Mouse (Mus musculus): Measurements from ENCODE around the gene Mrps35. TPM values are rescaled to one million over a fixed set of nuclear protein-coding genes. Genes with fewer than 3 reads are reported as not detected.

The Mrps35 gene
- polyA plus RNA-seq, 1 experiment from 2014 or later: 109 TPM

- CTCF ChIA-PET: no interaction called here
These were observed 12.9 kb downstream of the Mrps35 start for GRCm38 (mm10) chr6:147055374-147055977.

GRCm38 (mm10) chr6:147059326-147059725, 16.8 kb downstream of the Mrps35 start:
- POLR2A ChIA-PET: interaction anchor here (0.6 kb wide), 1 partner anchor 1157 kb away, joined by 3 read pairs; no protein-coding TSS in a partner anchor
- ATAC-seq (no peak), DNase-seq (ENCODE audit: low read depth, low spot score) (no peak)
- no peaks in the 10 kb centered on the region for H3K27me3 ChIP-seq
- in situ Hi-C loops (cut with MboI; ENCODE audit: low pct_unique_long_range_greater_than_20kb): no loop called here
- TF ChIP-seq CTCF (IDR thresholded peaks at IDR 0.05): no peak
- CTCF ChIA-PET: interaction anchor here (1.1 kb wide), 1 partner anchor 9 kb away, joined by 3 read pairs; no protein-coding TSS in a partner anchor

More at GRCm38 (mm10) chr6:147055374-147055977, 12.9 kb downstream of the Mrps35 start:
- in situ Hi-C loops (cut with MboI; ENCODE audit: low pct_unique_long_range_greater_than_20kb): no loop called here
- ATAC-seq (no peak), DNase-seq (ENCODE audit: low read depth, low spot score) (no peak)
- POLR2A ChIA-PET: no interaction called here
- no peak for TF ChIP-seq CTCF (IDR thresholded peaks at IDR 0.05)
- H3K27me3 ChIP-seq: no peaks in the 10 kb centered on the region

- in situ Hi-C loops (cut with MboI; ENCODE audit: low pct_unique_long_range_greater_than_20kb): no loop called here
- DNase-seq (ENCODE audit: low read depth, low spot score): no peak
- no peak for TF ChIP-seq CTCF (IDR thresholded peaks at IDR 0.05)
- ATAC-seq: no peak
- ChIA-PET POLR2A (no interaction called here), CTCF (no interaction called here)
- H3K27me3 ChIP-seq: no peaks in the 10 kb centered on the region
These were observed 19.1 kb downstream of the Mrps35 start for GRCm38 (mm10) chr6:147061630-147062029.

GRCm38 (mm10) chr6:147062034-147062433, 19.5 kb downstream of the Mrps35 start:
- no peak for DNase-seq (ENCODE audit: low read depth, low spot score)
- ChIA-PET POLR2A (no interaction called here), CTCF (no interaction called here)
- ATAC-seq: no peak
- in situ Hi-C loops (cut with MboI; ENCODE audit: low pct_unique_long_range_greater_than_20kb): no loop called here
- no peak for TF ChIP-seq CTCF (IDR thresholded peaks at IDR 0.05)
- H3K27me3 ChIP-seq: no peaks in the 10 kb centered on the region

GRCm38 (mm10) chr6:147062694-147063093, 20.1 kb downstream of the Mrps35 start:
- no peaks in the 10 kb centered on the region for H3K27me3 ChIP-seq
- ATAC-seq: no peak
- CTCF ChIA-PET: no interaction called here
- DNase-seq (ENCODE audit: low read depth, low spot score): no peak
- POLR2A ChIA-PET: no interaction called here
- in situ Hi-C loops (cut with MboI; ENCODE audit: low pct_unique_long_range_greater_than_20kb): no loop called here
- no peak for TF ChIP-seq CTCF (IDR thresholded peaks at IDR 0.05)

GRCm38 (mm10) chr6:147064226-147064943, 21.8 kb downstream of the Mrps35 start:
- CTCF ChIA-PET: no interaction called here

GRCm38 (mm10) chr6:147064944-147065261, 22.3 kb downstream of the Mrps35 start:
- DNase-seq (ENCODE audit: low read depth, low spot score): no peak
- H3K27me3 ChIP-seq: no peaks in the 10 kb centered on the region
- in situ Hi-C loops (cut with MboI; ENCODE audit: low pct_unique_long_range_greater_than_20kb): no loop called here
- no peak for ATAC-seq
- ChIA-PET POLR2A (no interaction called here), CTCF (interaction anchor here (1.2 kb wide), 1 partner anchor 17 kb away, joined by 3 read pairs; no protein-coding TSS in a partner anchor)
- TF ChIP-seq CTCF (IDR thresholded peaks at IDR 0.05): no peak

More at GRCm38 (mm10) chr6:147064226-147064943, 21.8 kb downstream of the Mrps35 start:
- DNase-seq (ENCODE audit: low read depth, low spot score): no peak
- TF ChIP-seq CTCF (IDR thresholded peaks at IDR 0.05): no peak
- no peaks in the 10 kb centered on the region for H3K27me3 ChIP-seq
- in situ Hi-C loops (cut with MboI; ENCODE audit: low pct_unique_long_range_greater_than_20kb): no loop called here
- POLR2A ChIA-PET: no interaction called here
- no peak for ATAC-seq

- ATAC-seq (no peak), DNase-seq (ENCODE audit: low read depth, low spot score) (no peak)
- POLR2A ChIA-PET: interaction anchor here (0.7 kb wide), 1 partner anchor 10 kb away, joined by 3 read pairs; no protein-coding TSS in a partner anchor
- CTCF ChIA-PET: no interaction called here
- TF ChIP-seq CTCF (IDR thresholded peaks at IDR 0.05): no peak
- no peaks in the 10 kb centered on the region for H3K27me3 ChIP-seq
- in situ Hi-C loops (cut with MboI; ENCODE audit: low pct_unique_long_range_greater_than_20kb): no loop called here
These were observed 33.3 kb downstream of the Mrps35 start for GRCm38 (mm10) chr6:147075808-147076387.

GRCm38 (mm10) chr6:147076878-147077277, 34.3 kb downstream of the Mrps35 start:
- TF ChIP-seq CTCF (IDR thresholded peaks at IDR 0.05): no peak
- DNase-seq (ENCODE audit: low read depth, low spot score) (no peak), ATAC-seq (no peak)
- CTCF ChIA-PET: no interaction called here
- POLR2A ChIA-PET: no interaction called here
- in situ Hi-C loops (cut with MboI; ENCODE audit: low pct_unique_long_range_greater_than_20kb): no loop called here
- no peaks in the 10 kb centered on the region for H3K27me3 ChIP-seq

- in situ Hi-C loops (cut with MboI; ENCODE audit: low pct_unique_long_range_greater_than_20kb): no loop called here
- no peaks in the 10 kb centered on the region for H3K27me3 ChIP-seq
- DNase-seq (ENCODE audit: low read depth, low spot score): no peak
- POLR2A ChIA-PET: interaction anchor here (1.0 kb wide), 1 partner anchor 9 kb away, joined by 3 read pairs; no protein-coding TSS in a partner anchor
- no peak for ATAC-seq
- no peak for TF ChIP-seq CTCF (IDR thresholded peaks at IDR 0.05)
- CTCF ChIA-PET: no interaction called here
These were observed 37.4 kb downstream of the Mrps35 start for GRCm38 (mm10) chr6:147079919-147080318.

GRCm38 (mm10) chr6:147085398-147086040, 43.0 kb downstream of the Mrps35 start:
- in situ Hi-C loops (cut with MboI; ENCODE audit: low pct_unique_long_range_greater_than_20kb): no loop called here
- no peaks in the 10 kb centered on the region for H3K27me3 ChIP-seq
- no peak for TF ChIP-seq CTCF (IDR thresholded peaks at IDR 0.05)
- CTCF ChIA-PET: interaction anchor here (1.4 to 1.7 kb wide), 2 partner anchors 16 to 155 kb away, joined by 3 read pairs; no protein-coding TSS in a partner anchor
- ATAC-seq (no peak), DNase-seq (ENCODE audit: low read depth, low spot score) (no peak)
- POLR2A ChIA-PET: no interaction called here

Measured in Patski (cell line).